Mouse (Mus musculus): ENCODE measurements around the gene Pfkfb2. TPM values are rescaled to one million over a fixed set of nuclear protein-coding genes. Genes with fewer than 3 reads are reported as not detected.
"Not testable (repeated sequence)": the region's sequence is repeated elsewhere in the genome, so short reads cannot be mapped to it uniquely, and the experiment has no call there.

Gene Pfkfb2
- polyA plus RNA-seq, 1 experiment from 2014 or later: 2.6 TPM

- TF ChIP-seq CTCF (IDR thresholded peaks at IDR 0.05; ENCODE audit: low read depth) (no peak), EP300 (IDR thresholded peaks at IDR 0.05; ENCODE audit: low read depth) (no peak)
- Histone ChIP-seq H3K9me3 (ENCODE audit: low read length) (no peaks in the 10 kb centered on the region), H3K4me1 (ENCODE audit: insufficient read depth) (peaks cover 4% of the 10 kb centered on the region), H3K27me3 (ENCODE audit: insufficient read depth, low read length) (no peaks in the 10 kb centered on the region), H3K4me3 (ENCODE audit: low read depth, low read length) (no peak within 1 kb of the TSS), H3K9ac (replicated peaks) (no peak within 1 kb of the TSS), H3K27ac (ENCODE audit: low read depth) (no peak within 1 kb of the TSS), H3K36me3 (replicated peaks; ENCODE audit: insufficient read depth, low read length) (no peaks in the 10 kb centered on the region), H3K4me2 (ENCODE audit: low read depth, low read length) (peak within 1 kb of the TSS; percentile 46)
- WGBS (ENCODE audit: insufficient replicate concordance): 50% methylated on average over 3 of the region's 3 CpGs
- DNase-seq (no peak), ATAC-seq (peak; percentile 53; the same call in 1 of the 2 replicates)
These were observed 67.6 kb downstream of the Pfkfb2 start, which contains the start of gene C4bp for GRCm38 (mm10) chr1:130661454-130661853. C4bp (minus strand) TSS chr1:130661632.

- DNase-seq; H3K4me2 ChIP-seq (ENCODE audit: low read depth, low read length); H3K4me3 ChIP-seq (ENCODE audit: low read depth, low read length); H3K36me3 ChIP-seq (replicated peaks; ENCODE audit: insufficient read depth, low read length); H3K9ac ChIP-seq (replicated peaks); H3K27me3 ChIP-seq (ENCODE audit: insufficient read depth, low read length); H3K27ac ChIP-seq (ENCODE audit: low read depth); H3K4me1 ChIP-seq (ENCODE audit: insufficient read depth); ATAC-seq; H3K9me3 ChIP-seq (ENCODE audit: low read length): not testable (repeated sequence)
- WGBS (ENCODE audit: insufficient replicate concordance): 53% methylated on average over 5 of the region's 5 CpGs
These were observed 69.4 kb downstream of the Pfkfb2 start for GRCm38 (mm10) chr1:130659641-130660040.

GRCm38 (mm10) chr1:130644103-130644502 lies 85.0 kb downstream of the Pfkfb2 start:
- WGBS (ENCODE audit: insufficient replicate concordance): 67% methylated on average over 4 of the region's 4 CpGs
- no peak overlapping the region for H3K4me2 ChIP-seq (ENCODE audit: low read depth, low read length)
- H3K4me1 ChIP-seq (ENCODE audit: insufficient read depth): no peaks in the 10 kb centered on the region
- DNase-seq: no peak
- TF ChIP-seq CTCF (IDR thresholded peaks at IDR 0.05; ENCODE audit: low read depth) (no peak), EP300 (IDR thresholded peaks at IDR 0.05; ENCODE audit: low read depth) (no peak)
- H3K4me3 ChIP-seq (ENCODE audit: low read depth, low read length): no peak overlapping the region
- no peak overlapping the region for H3K27ac ChIP-seq (ENCODE audit: low read depth)
- H3K9ac ChIP-seq (replicated peaks): no peak overlapping the region
- ATAC-seq: no peak
- H3K36me3 ChIP-seq (replicated peaks; ENCODE audit: insufficient read depth, low read length): no peaks in the 10 kb centered on the region
- no peaks in the 10 kb centered on the region for H3K9me3 ChIP-seq (ENCODE audit: low read length)
- H3K27me3 ChIP-seq (ENCODE audit: insufficient read depth, low read length): no peaks in the 10 kb centered on the region

GRCm38 (mm10) chr1:130640967-130641366 lies 88.1 kb downstream of the Pfkfb2 start:
- H3K9ac ChIP-seq (replicated peaks): no peak overlapping the region
- H3K27me3 ChIP-seq (ENCODE audit: insufficient read depth, low read length): no peaks in the 10 kb centered on the region
- no peak overlapping the region for H3K27ac ChIP-seq (ENCODE audit: low read depth)
- no peaks in the 10 kb centered on the region for H3K9me3 ChIP-seq (ENCODE audit: low read length)
- no peak for TF ChIP-seq EP300 (IDR thresholded peaks at IDR 0.05; ENCODE audit: low read depth)
- TF ChIP-seq CTCF (IDR thresholded peaks at IDR 0.05; ENCODE audit: low read depth): no peak
- no peak overlapping the region for H3K4me3 ChIP-seq (ENCODE audit: low read depth, low read length)
- ATAC-seq: no peak
- DNase-seq: no peak
- no peak overlapping the region for H3K4me2 ChIP-seq (ENCODE audit: low read depth, low read length)
- H3K36me3 ChIP-seq (replicated peaks; ENCODE audit: insufficient read depth, low read length): no peaks in the 10 kb centered on the region
- H3K4me1 ChIP-seq (ENCODE audit: insufficient read depth): no peaks in the 10 kb centered on the region

Other genes starting within 250 kb of the Pfkfb2 start
- not detected in 2 replicates for gene Zp3r, start 99.6 kb downstream of the Pfkfb2 start, polyA plus RNA-seq (2015; fragmentation: Nextera tagmentation; extraction: Ambion mirVana)
- 10.0 and 10.8 TPM in 2 replicates for gene C4bp, start 67.6 kb downstream of the Pfkfb2 start, polyA plus RNA-seq (2015; fragmentation: Nextera tagmentation; extraction: Ambion mirVana)
- gene Gm29427, start 13.5 kb downstream of the Pfkfb2 start, polyA plus RNA-seq (2015; fragmentation: Nextera tagmentation; extraction: Ambion mirVana): 0.07 TPM in 1 of 2 replicates, not detected in the other
- 17.3 and 20.3 TPM in 2 replicates for gene Yod1, start 11.9 kb downstream of the Pfkfb2 start, polyA plus RNA-seq (2015; fragmentation: Nextera tagmentation; extraction: Ambion mirVana)
- gene AA986860, start 2.7 kb upstream of the Pfkfb2 start, polyA plus RNA-seq (2015; fragmentation: Nextera tagmentation; extraction: Ambion mirVana): 1.1 and 1.4 TPM in 2 replicates
- not detected in 2 replicates for gene Fcamr, start 71.6 kb upstream of the Pfkfb2 start, polyA plus RNA-seq (2015; fragmentation: Nextera tagmentation; extraction: Ambion mirVana)
- 1.2 TPM in 2 replicates for gene Pigr, start 97.4 kb upstream of the Pfkfb2 start, polyA plus RNA-seq (2015; fragmentation: Nextera tagmentation; extraction: Ambion mirVana)
- gene Fcmr, start 136.4 kb upstream of the Pfkfb2 start, polyA plus RNA-seq (2015; fragmentation: Nextera tagmentation; extraction: Ambion mirVana): 1.00 and 1.1 TPM in 2 replicates
- gene Il24, start 158.2 kb upstream of the Pfkfb2 start, polyA plus RNA-seq (2015; fragmentation: Nextera tagmentation; extraction: Ambion mirVana): not detected in 2 replicates
- not detected in 2 replicates for gene Il20, start 182.2 kb upstream of the Pfkfb2 start, polyA plus RNA-seq (2015; fragmentation: Nextera tagmentation; extraction: Ambion mirVana)
- gene Il19, start 210.9 kb upstream of the Pfkfb2 start, polyA plus RNA-seq (2015; fragmentation: Nextera tagmentation; extraction: Ambion mirVana): not detected in 2 replicates

All from liver, postnatal 0 days (tissue).